Mouse (Mus musculus) WW6 (cell line): ENCODE measurements around the gene Xrn1.
"Not testable (repeated sequence)": the region's sequence is repeated elsewhere in the genome, so short reads cannot be mapped to it uniquely, and the experiment has no call there.

Experiments
- DNase-seq: peaks from one replicate; pipeline ENCODE4 v3.0.0-alpha.2; 2013; ENCODE audit warnings: low read depth, low spot score

Xrn1 gene

GRCm38 (mm10) chr9:96051501-96051900 is 96.9 kb downstream of the Xrn1 start:
- no peak for DNase-seq

- DNase-seq, result no peak
Measured at GRCm38 (mm10) chr9:96054878-96055277, 100.3 kb downstream of the Xrn1 start.

- DNase-seq, result no peak
Measured at GRCm38 (mm10) chr9:96056417-96057223, 102.1 kb downstream of the Xrn1 start.

- no peak for DNase-seq
Measured at GRCm38 (mm10) chr9:96063083-96063802, 108.7 kb downstream of the Xrn1 start.

GRCm38 (mm10) chr9:96063803-96064475 is 109.4 kb downstream of the Xrn1 start:
- DNase-seq, result no peak

- DNase-seq, result no peak
Measured at GRCm38 (mm10) chr9:96067507-96067906, 112.9 kb downstream of the Xrn1 start.

GRCm38 (mm10) chr9:96078752-96079315 is 124.3 kb downstream of the Xrn1 start:
- DNase-seq, result no peak

- DNase-seq, result no peak
Measured at GRCm38 (mm10) chr9:96085293-96085692, 130.7 kb downstream of the Xrn1 start.

- no peak for DNase-seq
Measured at GRCm38 (mm10) chr9:96087671-96088070, 133.1 kb downstream of the Xrn1 start.

GRCm38 (mm10) chr9:96088456-96088855 is 133.9 kb downstream of the Xrn1 start:
- DNase-seq, result not testable (repeated sequence)

- not testable (repeated sequence) for DNase-seq
Measured at GRCm38 (mm10) chr9:96092637-96093036, 138.1 kb downstream of the Xrn1 start.

GRCm38 (mm10) chr9:96093221-96093620 is 138.7 kb downstream of the Xrn1 start:
- DNase-seq, result no peak

GRCm38 (mm10) chr9:96094341-96094740 is 139.8 kb downstream of the Xrn1 start:
- no peak for DNase-seq

GRCm38 (mm10) chr9:96095192-96095591 is 140.6 kb downstream of the Xrn1 start:
- DNase-seq, result no peak

GRCm38 (mm10) chr9:96102846-96103245 is 148.3 kb downstream of the Xrn1 start:
- no peak for DNase-seq
